Mouse (Mus musculus): ENCODE data around the gene Ppp1cb.

DNA sequence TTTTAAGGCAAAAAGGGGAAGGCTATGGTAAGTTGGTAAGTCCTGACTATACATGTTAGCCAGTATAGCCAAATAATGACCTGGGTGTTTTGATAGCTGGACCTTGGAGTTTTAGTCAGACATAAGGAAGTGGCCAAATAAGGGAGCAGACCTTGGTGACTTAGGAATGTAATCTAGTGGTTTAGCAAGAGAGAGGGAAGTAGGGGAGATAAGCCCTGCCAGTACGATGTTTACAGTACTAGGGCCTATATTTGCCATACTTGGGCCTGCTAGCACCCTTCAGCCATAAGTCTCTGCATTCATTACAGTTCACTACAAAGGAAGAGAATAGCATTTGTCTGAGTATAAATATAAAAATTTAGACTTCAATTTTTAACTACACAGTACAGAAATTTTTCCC, 106.1 kb downstream of the Ppp1cb start:
- no peak for TF ChIP-seq POLR2A (IDR thresholded peaks at IDR 0.05; ENCODE audit: borderline replicate concordance, extremely low read depth, insufficient read depth, insufficient read length, poor library complexity, severe bottlenecking)
- no peak for TF ChIP-seq CTCF (IDR thresholded peaks at IDR 0.05; ENCODE audit: borderline replicate concordance, extremely low read depth, insufficient read depth, insufficient read length)

Data from brain, embryonic 14.5 days (tissue).